Mouse (Mus musculus): ENCODE data around the gene Gm49387.

GRCm38 (mm10) chr14:31559216-31559615 lies 81.5 kb downstream of the Gm49387 start:
- TF ChIP-seq MAX (IDR thresholded peaks at IDR 0.05; ENCODE audit: low read depth): no peak
- no peak for TF ChIP-seq POLR2A (IDR thresholded peaks at IDR 0.05; ENCODE audit: insufficient read length, low read depth)
- TF ChIP-seq E2F4 (IDR thresholded peaks at IDR 0.05; ENCODE audit: insufficient read depth): no peak
- no peak for TF ChIP-seq USF1 (IDR thresholded peaks at IDR 0.05; ENCODE audit: low read depth)
- no peak for TF ChIP-seq POLR2AphosphoS2 (IDR thresholded peaks at IDR 0.05; ENCODE audit: insufficient read length, low read depth)
- peak in 2 of 3 experiments; percentile 46 to 53 for TF ChIP-seq MYOD1 (IDR thresholded peaks at IDR 0.05; ENCODE audit: control insufficient read depth in 1 of 3, insufficient read length in 2 of 3, low read depth in 2 of 3)
- no peak for TF ChIP-seq CEBPB (IDR thresholded peaks at IDR 0.05; ENCODE audit: insufficient read depth, poor library complexity, severe bottlenecking)
- no peak for TF ChIP-seq REST (IDR thresholded peaks at IDR 0.05; ENCODE audit: insufficient read depth, insufficient read length)
- no peak for TF ChIP-seq TCF3 (IDR thresholded peaks at IDR 0.05; ENCODE audit: insufficient read length, low read depth)
- TF ChIP-seq SRF (IDR thresholded peaks at IDR 0.05; ENCODE audit: control insufficient read depth, insufficient read length, low read depth): no peak

All from myocyte (in vitro differentiated cells).